Mouse (Mus musculus) ovary, postnatal 14 days (tissue): Measurements from ENCODE around the gene Ifrd1.

Experiments used
- DNase-seq: peaks from one replicate; pipeline ENCODE4 v3.0.0; 2022; ENCODE audit warnings: low spot score

The Ifrd1 gene

GRCm38 (mm10) chr12:40243241-40243640, 5.1 kb downstream of the Ifrd1 start:
- no peak for DNase-seq

- no peak for DNase-seq
These were observed 9.1 kb downstream of the Ifrd1 start for GRCm38 (mm10) chr12:40239161-40239560.

GRCm38 (mm10) chr12:40232231-40232630, 16.1 kb downstream of the Ifrd1 start:
- DNase-seq: no peak

- no peak for DNase-seq
These were observed 16.7 kb downstream of the Ifrd1 start for GRCm38 (mm10) chr12:40231632-40232031.

- no peak for DNase-seq
These were observed 24.0 kb downstream of the Ifrd1 start for GRCm38 (mm10) chr12:40224171-40224880.

GRCm38 (mm10) chr12:40223676-40224075, 24.6 kb downstream of the Ifrd1 start:
- DNase-seq: no peak

- DNase-seq: peak; percentile 96
These were observed 25.2 kb downstream of the Ifrd1 start for GRCm38 (mm10) chr12:40223082-40223619.

- DNase-seq: peak; percentile 87
These were observed 25.8 kb downstream of the Ifrd1 start for GRCm38 (mm10) chr12:40222251-40223081.

- DNase-seq: no peak
These were observed 26.7 kb downstream of the Ifrd1 start for GRCm38 (mm10) chr12:40221611-40222010.

GRCm38 (mm10) chr12:40220896-40221295, 27.4 kb downstream of the Ifrd1 start:
- no peak for DNase-seq

GRCm38 (mm10) chr12:40220001-40220570, 28.2 kb downstream of the Ifrd1 start:
- no peak for DNase-seq

- DNase-seq: no peak
These were observed 29.8 kb downstream of the Ifrd1 start for GRCm38 (mm10) chr12:40218430-40218945.

GRCm38 (mm10) chr12:40217776-40218175, 30.5 kb downstream of the Ifrd1 start:
- no peak for DNase-seq

- DNase-seq: no peak
These were observed 33.1 kb downstream of the Ifrd1 start for GRCm38 (mm10) chr12:40214888-40215876.

GRCm38 (mm10) chr12:40209049-40209448, 39.3 kb downstream of the Ifrd1 start:
- no peak for DNase-seq

GRCm38 (mm10) chr12:40207909-40208308, 40.4 kb downstream of the Ifrd1 start:
- no peak for DNase-seq

- no peak for DNase-seq
These were observed 45.9 kb downstream of the Ifrd1 start for GRCm38 (mm10) chr12:40202161-40203035.

- DNase-seq: no peak
These were observed 47.6 kb downstream of the Ifrd1 start for GRCm38 (mm10) chr12:40200484-40201235.

GRCm38 (mm10) chr12:40199795-40200402, 48.4 kb downstream of the Ifrd1 start:
- peak; percentile 56 for DNase-seq
